Mouse (Mus musculus): Measurements from ENCODE around the gene Nop2. TPM values are rescaled to one million over a fixed set of nuclear protein-coding genes. Genes with fewer than 3 reads are reported as not detected.

The Nop2 gene
- total RNA-seq, 2 experiments from 2014 or later = 26.4 to 26.6 TPM

GRCm38 (mm10) chr6:125164672-125165327 is 33.1 kb downstream of the Nop2 start:
- peak; percentile 53 to 59 for DNase-seq (ENCODE audit: low spot score in 2 of 2)
- intact Hi-C loops (cut with DNase I) = loop anchor here (1.0 to 5.0 kb wide), 3 partner anchors 19 to 107 kb away; partner anchors contain the start of genes Chd4 and Iffo1

- DNase-seq (ENCODE audit: low spot score in 2 of 2) = peak; percentile 96
- intact Hi-C loops (cut with DNase I) = loop anchor here (1.0 to 5.0 kb wide), 3 partner anchors 20 to 106 kb away; partner anchors contain the start of genes Chd4 and Iffo1
Observed at GRCm38 (mm10) chr6:125165328-125165891, 33.7 kb downstream of the Nop2 start.

DNA sequence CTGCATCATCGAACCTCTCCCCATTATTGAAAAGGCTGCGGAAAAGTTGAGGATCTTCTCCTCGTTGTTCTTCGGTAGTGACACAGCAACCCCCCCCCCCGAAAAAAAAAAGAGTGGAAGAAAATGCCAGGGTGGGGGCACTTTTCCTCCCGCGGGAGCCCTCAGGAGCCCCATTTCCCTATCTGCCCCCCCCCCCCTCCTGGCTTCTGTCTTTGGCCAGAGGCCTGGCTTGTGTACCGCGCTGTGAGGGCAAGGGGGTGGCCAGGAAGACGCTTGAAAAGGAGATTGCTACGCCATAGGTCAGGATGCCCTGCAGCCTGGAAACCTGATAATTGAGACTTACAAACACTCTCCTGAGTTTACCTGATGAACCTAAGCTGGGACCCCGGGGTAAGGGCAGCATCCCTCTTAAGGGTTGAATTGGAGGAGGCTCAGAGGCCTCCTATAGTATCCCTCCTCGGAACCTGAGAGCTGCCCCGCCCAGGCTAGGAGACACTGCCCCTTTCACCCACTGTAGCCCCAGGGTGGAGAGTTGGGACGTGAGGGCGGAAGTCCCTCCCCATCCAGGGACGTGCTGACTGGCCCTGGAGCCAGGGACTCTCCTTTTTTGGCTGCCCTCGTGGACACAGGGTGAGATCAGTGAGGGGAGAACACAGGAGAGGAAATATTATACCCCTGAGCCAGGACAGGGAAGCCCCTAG is 34.5 kb downstream of the Nop2 start, which contains the start of gene Gapdh:
Gene Gapdh, minus strand, starts transcription at position 417 of the 701 bp plus-strand sequence.
- peak; percentile 43 to 61 for DNase-seq (ENCODE audit: low spot score in 2 of 2)
- intact Hi-C loops (cut with DNase I) = loop anchor here (5.0 kb wide), 1 partner anchor 69 kb away; the partner anchor contains the start of gene Chd4

DNA sequence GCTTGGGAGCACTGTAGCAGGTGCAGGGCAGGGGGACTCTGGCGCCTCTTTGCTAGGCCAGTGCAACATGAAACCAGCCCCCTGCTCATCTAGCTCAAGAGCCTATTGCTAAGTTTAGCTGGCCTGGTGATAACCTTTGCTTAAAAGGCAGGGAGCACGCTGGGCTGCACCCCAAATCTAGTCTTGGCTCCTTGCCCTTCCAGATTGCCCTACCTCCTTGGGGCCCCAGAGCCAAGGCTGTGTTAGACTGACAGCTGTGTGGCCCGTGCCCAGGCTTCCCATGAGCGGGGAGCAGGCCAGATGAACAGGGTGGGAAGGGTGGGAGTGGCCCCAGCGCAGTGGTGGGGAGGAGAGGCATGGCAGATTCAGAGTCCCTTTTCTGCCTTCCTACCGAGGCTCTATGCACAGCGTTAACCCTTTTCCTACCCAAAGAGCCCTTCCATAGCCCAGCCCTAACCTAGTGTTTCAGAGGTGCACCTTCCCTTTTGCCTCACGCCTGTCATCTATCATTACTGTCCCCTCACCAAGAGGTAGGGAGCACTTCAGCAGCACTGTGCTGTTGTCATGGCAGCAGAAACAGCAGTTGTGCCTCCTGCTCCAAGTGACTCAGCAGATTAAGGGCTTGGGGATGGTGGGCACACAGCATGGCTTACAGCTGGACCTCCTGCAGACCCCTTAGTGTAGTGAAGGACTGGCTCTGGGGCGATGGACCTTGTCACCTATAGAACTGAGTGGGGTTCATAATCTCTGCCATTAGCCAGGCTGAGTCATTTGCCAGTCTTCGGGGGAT is 35.3 kb downstream of the Nop2 start:
- intact Hi-C loops (cut with DNase I) = loop anchor here (5.0 kb wide), 1 partner anchor 70 kb away; the partner anchor contains the start of gene Chd4
- peak in 1 of 2 experiments; percentile 36 for DNase-seq (ENCODE audit: low spot score in 2 of 2)

DNA sequence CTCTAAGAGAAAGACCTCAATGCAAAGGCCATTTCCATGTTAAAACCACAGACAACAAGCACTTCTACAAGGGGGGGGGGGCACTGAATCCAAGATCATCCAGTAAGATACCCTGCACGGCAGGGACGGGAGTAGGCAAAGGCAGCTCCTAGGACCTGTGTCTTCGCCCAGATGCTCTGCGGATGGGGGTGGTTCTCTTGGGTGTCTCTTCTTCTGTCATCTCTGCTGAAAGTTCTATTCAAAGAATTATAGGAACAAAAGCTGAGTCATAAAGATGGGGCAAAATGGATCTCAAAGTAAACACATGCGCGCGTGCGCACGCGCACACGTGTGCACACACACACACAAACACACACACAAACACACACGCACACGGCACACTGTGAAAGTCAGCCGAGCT is 36.4 kb downstream of the Nop2 start:
- intact Hi-C loops (cut with DNase I) = loop anchor here (5.0 kb wide), 1 partner anchor 71 kb away; the partner anchor contains the start of gene Chd4
- peak in 1 of 2 experiments; percentile 51 for DNase-seq (ENCODE audit: low spot score in 2 of 2)

- intact Hi-C loops (cut with DNase I) = no loop called here
- DNase-seq (ENCODE audit: low spot score in 2 of 2) = no peak
Observed at GRCm38 (mm10) chr6:125170194-125170593, 38.5 kb downstream of the Nop2 start.

DNA sequence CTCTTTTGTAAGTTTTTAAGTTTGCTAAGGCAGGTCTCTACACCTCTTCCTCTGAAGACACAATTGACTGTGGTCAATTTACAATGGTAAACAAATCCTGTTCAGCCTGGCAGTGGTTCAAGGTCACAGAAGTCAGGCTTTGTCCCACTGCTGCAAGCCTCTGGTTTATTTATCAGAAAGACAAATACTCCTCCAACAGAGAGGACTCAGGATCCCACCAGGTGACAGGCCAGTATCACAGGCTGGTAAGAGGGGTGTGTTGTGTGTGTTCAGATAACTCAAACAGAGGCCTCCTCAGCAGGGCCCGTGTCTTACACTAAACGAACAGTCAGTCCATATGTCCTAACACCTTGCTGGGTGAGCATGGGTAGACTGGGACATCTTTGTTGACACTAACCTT is 40.8 kb downstream of the Nop2 start:
- DNase-seq (ENCODE audit: low spot score in 2 of 2) = no peak
- intact Hi-C loops (cut with DNase I) = no loop called here

DNA sequence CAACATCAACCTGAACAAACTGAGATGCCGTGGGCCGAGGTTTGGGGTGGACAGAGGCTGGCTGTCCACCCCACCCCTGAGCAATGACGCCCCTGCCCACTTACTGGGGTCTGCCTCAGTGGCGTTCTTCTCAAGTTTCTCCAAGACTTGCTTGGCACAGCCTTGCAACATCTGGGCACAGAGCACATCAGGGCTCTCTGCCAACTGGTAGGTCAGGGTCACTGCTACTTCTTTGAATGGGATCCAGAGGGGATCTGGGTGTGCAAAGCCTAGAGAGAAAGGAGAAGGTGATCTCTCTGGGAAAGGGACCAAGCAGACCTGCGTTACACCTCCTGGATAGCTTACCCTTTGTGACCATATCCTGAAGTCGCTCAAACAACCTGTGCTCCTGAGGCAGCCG is 41.5 kb downstream of the Nop2 start:
- DNase-seq (ENCODE audit: low spot score in 2 of 2) = no peak
- intact Hi-C loops (cut with DNase I) = no loop called here

DNA sequence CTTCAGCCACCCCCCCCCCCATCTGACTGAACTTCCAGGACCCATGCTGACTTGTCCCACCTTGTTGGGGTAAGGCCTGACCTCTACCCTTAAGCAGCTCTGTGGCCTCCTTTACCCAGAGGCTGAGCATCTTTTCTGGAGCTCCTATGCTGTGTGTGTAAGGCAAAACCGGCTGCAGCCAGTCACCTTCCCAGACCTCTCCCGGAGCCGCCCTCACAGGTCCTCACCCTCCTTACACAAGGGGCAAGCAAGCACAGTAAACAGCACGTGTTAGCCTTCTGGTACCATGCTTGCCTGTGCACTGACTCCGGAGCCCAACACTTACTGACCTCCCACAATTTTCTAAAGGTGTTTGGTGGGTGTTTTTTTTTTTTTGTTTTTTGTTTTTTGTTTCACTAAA is 43.8 kb downstream of the Nop2 start:
- DNase-seq (ENCODE audit: low spot score in 2 of 2) = no peak
- intact Hi-C loops (cut with DNase I) = no loop called here

- intact Hi-C loops (cut with DNase I) = no loop called here
- DNase-seq (ENCODE audit: low spot score in 2 of 2) = no peak
Observed at GRCm38 (mm10) chr6:125179601-125180000, 47.9 kb downstream of the Nop2 start.

GRCm38 (mm10) chr6:125182133-125182532 is 50.4 kb downstream of the Nop2 start:
- DNase-seq (ENCODE audit: low spot score in 2 of 2) = peak in 1 of 2 experiments; percentile 28
- intact Hi-C loops (cut with DNase I) = no loop called here

DNA sequence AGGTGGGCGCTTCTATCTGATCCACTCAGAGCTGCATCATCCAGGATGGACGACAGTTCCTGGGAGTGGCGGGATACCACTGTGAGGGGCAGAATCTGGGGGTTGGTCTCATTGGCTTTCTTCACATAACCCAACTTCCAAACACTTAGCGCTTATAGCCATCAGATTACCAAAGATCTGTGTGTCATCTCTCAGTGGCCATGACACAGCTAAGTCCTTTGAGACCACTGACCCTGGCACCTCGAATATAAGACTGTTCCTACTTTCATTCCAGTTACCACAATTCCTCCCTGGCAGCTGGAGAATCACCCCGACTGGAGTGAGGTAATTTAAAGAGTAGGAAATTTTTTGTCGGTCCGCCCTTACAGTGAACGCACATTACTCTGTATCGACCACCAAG is 54.5 kb downstream of the Nop2 start:
- no peak for DNase-seq (ENCODE audit: low spot score in 2 of 2)
- intact Hi-C loops (cut with DNase I) = no loop called here

- DNase-seq (ENCODE audit: low spot score in 2 of 2) = no peak
- intact Hi-C loops (cut with DNase I) = no loop called here
Observed at GRCm38 (mm10) chr6:125190816-125191215, 59.1 kb downstream of the Nop2 start.

DNA sequence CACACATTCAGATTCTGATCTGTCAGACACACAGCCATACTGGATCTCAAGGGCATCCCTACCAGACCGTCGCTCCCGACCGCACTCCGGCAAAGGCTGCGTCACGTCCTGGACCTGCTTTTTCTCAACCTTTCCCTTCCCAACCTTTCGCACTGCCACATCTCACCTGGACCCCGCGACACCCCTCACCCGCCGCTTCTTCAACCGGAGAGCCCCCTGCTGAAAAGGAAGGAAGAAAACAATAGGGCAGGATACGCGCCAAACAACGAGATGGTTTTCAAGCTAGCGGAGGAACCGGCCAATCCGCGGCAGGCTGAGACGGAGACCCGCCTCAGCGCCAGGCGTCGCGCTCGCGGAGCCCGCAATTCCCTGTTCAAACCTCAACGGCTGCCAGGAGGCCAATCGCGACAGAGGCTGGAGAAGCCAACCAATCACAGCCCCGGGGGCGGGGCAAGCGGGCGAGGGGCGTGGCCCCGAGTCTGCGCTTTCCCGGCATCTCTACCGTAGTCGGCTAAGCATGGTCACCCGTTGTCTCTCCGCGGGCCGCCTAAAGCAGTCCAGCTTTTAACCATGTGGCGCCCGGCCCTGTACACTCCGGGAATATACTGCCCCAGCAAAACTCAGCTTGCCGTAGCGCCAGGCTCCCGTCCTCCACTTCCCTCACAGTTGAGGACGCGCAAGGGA is 59.8 kb downstream of the Nop2 start, which contains the start of the genes Ncapd2 and Mrpl51:
Gene Ncapd2, minus strand, starts transcription at position 370 of the 684 bp plus-strand sequence.
Gene Mrpl51, plus strand, starts transcription at position 470 of the 684 bp plus-strand sequence.
- intact Hi-C loops (cut with DNase I) = no loop called here
- peak; percentile 96 for DNase-seq (ENCODE audit: low spot score in 2 of 2)

DNA sequence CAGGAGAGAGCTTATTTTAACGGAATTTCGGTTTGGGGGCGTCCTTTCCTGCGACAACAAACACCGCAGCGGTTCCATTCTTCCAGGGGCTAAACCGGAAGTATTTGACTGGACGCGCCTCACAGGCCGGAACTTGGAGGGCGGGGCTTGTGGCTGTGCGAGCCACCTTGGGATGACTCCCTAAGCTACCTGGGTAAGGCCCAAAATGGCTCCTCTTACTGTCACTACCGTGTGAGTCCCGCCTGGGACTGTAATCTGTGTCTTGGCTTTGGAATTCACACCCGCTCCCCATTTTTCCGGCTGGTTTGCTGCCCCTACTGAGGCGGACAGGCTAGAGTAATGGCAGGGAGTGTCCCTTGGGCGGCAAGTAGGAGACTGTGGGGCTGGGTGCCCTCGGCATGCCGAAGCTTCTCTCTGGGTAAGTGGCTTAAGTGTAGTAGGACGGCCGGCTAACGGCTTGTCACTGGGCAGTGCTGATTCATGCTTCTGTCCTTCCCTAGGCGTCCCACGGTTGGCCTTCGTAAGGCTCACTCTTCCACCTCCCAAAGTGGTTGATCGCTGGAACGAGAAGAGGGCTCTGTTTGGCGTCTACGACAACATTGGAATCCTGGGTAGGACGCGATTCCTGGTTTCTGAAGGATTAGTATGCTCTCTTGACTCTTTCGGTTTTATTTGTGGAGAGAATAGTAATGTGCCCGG is 60.5 kb downstream of the Nop2 start:
- intact Hi-C loops (cut with DNase I) = no loop called here
- peak; percentile 90 to 93 for DNase-seq (ENCODE audit: low spot score in 2 of 2)

- intact Hi-C loops (cut with DNase I) = no loop called here
- DNase-seq (ENCODE audit: low spot score in 2 of 2) = no peak
Observed at GRCm38 (mm10) chr6:125192841-125193240, 61.1 kb downstream of the Nop2 start.

GRCm38 (mm10) chr6:125193390-125193789 is 61.7 kb downstream of the Nop2 start:
- DNase-seq (ENCODE audit: low spot score in 2 of 2) = no peak
- intact Hi-C loops (cut with DNase I) = no loop called here

All from left cerebral cortex, postnatal 36 days (tissue).